Mouse (Mus musculus) small intestine, adult 2 months (tissue): ENCODE results near the gene Creb5. TPM values are rescaled to one million over a fixed set of nuclear protein-coding genes. Genes with fewer than 3 reads are reported as not detected.

Experiments
- H3K27ac ChIP-seq: fragments of 200-500 bp; 2 replicates; pipeline ENCODE4 v1.5.1; 2012; ENCODE audit warnings: low read depth, low read length, control low read depth, inconsistent platforms; ENCODE audit not compliant: insufficient read depth
- H3K27me3 ChIP-seq: fragments of 200-500 bp; 2 replicates; pipeline ENCODE4 v1.6.1; 2012; ENCODE audit warnings: mild to moderate bottlenecking, moderate library complexity, low read length, inconsistent platforms; ENCODE audit not compliant: control insufficient read depth, insufficient read depth
- H3K36me3 ChIP-seq: fragments of 200-500 bp; 2 replicates; pipeline ENCODE4 v1.6.1; 2012; ENCODE audit warnings: mild to moderate bottlenecking, low read length, control low read depth, inconsistent platforms; ENCODE audit not compliant: control insufficient read depth, insufficient read depth
- H3K4me1 ChIP-seq: fragments of 200-500 bp; 2 replicates; pipeline ENCODE4 v1.6.1; 2012; ENCODE audit warnings: low read length, inconsistent platforms, mixed read lengths; ENCODE audit not compliant: control insufficient read depth, insufficient read depth, insufficient read length
- H3K4me3 ChIP-seq: fragments of 200-500 bp; 2 replicates; pipeline ENCODE4 v1.5.1; 2012; ENCODE audit warnings: low read depth, mild to moderate bottlenecking, control low read depth, inconsistent platforms, low read length, moderate library complexity
- CTCF ChIP-seq: fragments of 200-500 bp; IDR thresholded peaks from 2 replicates; pipeline ENCODE4 v1.5.1; 2012; ENCODE audit warnings: low read depth, mild to moderate bottlenecking, control low read depth, inconsistent platforms, low read length, moderate library complexity, mixed read lengths; ENCODE audit not compliant: insufficient replicate concordance, insufficient read length; ENCODE audit errors: extremely low read depth
- POLR2A ChIP-seq: fragments of 200-500 bp; IDR thresholded peaks from 2 replicates; pipeline ENCODE4 v1.6.1; 2012; ENCODE audit warnings: low read depth, mild to moderate bottlenecking, control low read depth, inconsistent platforms, low read length, moderate library complexity
- WGBS: fragments of 180-500 bp; shearing (Covaris S2); methylation state at CpG from one replicate; pipeline ENCODE4 v1.1.7; 2018; 5-methylcytosine and 5-hydroxymethylcytosine counted together
- polyA plus RNA-seq: library from polyadenylated mRNA; depleted of rRNA; stranded (reverse); fragments of >200 nt; gene quantifications from 2 replicates; pipeline ENCODE4 v1.2.3, GENCODE M21; 2012

Gene Creb5
- polyA plus RNA-seq, 1 experiment = 1.1 TPM

- 75% methylated on average over 17 of the region's 17 CpGs for WGBS
- Histone ChIP-seq H3K4me3 (no peak overlapping the region), H3K36me3 (no peaks in the 10 kb centered on the region), H3K27me3 (no peaks in the 10 kb centered on the region), H3K27ac (no peak overlapping the region), H3K4me1 (no peaks in the 10 kb centered on the region)
- TF ChIP-seq POLR2A (no peak), CTCF (no peak)
Observed at GRCm38 (mm10) chr6:53319543-53320325, 32.7 kb downstream of the Creb5 start.

GRCm38 (mm10) chr6:53337398-53337797 is 50.3 kb downstream of the Creb5 start:
- Histone ChIP-seq H3K4me1 (no peaks in the 10 kb centered on the region), H3K4me3 (no peak overlapping the region), H3K27me3 (no peaks in the 10 kb centered on the region), H3K27ac (no peak overlapping the region), H3K36me3 (no peaks in the 10 kb centered on the region)
- WGBS = 44% methylated on average over 9 of the region's 9 CpGs
- no peak for TF ChIP-seq CTCF
- TF ChIP-seq POLR2A = no peak

GRCm38 (mm10) chr6:53352311-53352960 is 65.4 kb downstream of the Creb5 start:
- no peaks in the 10 kb centered on the region for H3K27me3 ChIP-seq
- H3K4me3 ChIP-seq = no peak overlapping the region
- H3K27ac ChIP-seq = no peak overlapping the region
- no peaks in the 10 kb centered on the region for H3K36me3 ChIP-seq
- no peaks in the 10 kb centered on the region for H3K4me1 ChIP-seq
- WGBS = 84% methylated on average over 9 of the region's 9 CpGs
- TF ChIP-seq POLR2A = no peak
- no peak for TF ChIP-seq CTCF

- Histone ChIP-seq H3K4me1 (no peaks in the 10 kb centered on the region), H3K27ac (no peak overlapping the region), H3K4me3 (no peak overlapping the region), H3K27me3 (no peaks in the 10 kb centered on the region), H3K36me3 (no peaks in the 10 kb centered on the region)
- 91% methylated on average over 1 of the region's 1 CpGs for WGBS
- TF ChIP-seq POLR2A (no peak), CTCF (no peak)
Observed at GRCm38 (mm10) chr6:53356328-53356727, 69.3 kb downstream of the Creb5 start.

GRCm38 (mm10) chr6:53363535-53363934 is 76.5 kb downstream of the Creb5 start:
- Histone ChIP-seq H3K27ac (no peak overlapping the region), H3K27me3 (no peaks in the 10 kb centered on the region), H3K36me3 (no peaks in the 10 kb centered on the region), H3K4me3 (no peak overlapping the region), H3K4me1 (no peaks in the 10 kb centered on the region)
- 76% methylated on average over 5 of the region's 5 CpGs for WGBS
- TF ChIP-seq POLR2A = no peak
- TF ChIP-seq CTCF = no peak

- Histone ChIP-seq H3K36me3 (no peaks in the 10 kb centered on the region), H3K27me3 (no peaks in the 10 kb centered on the region), H3K4me1 (no peaks in the 10 kb centered on the region), H3K4me3 (no peak overlapping the region), H3K27ac (no peak overlapping the region)
- TF ChIP-seq CTCF (no peak), POLR2A (no peak)
- 46% methylated on average over 4 of the region's 4 CpGs for WGBS
Observed at GRCm38 (mm10) chr6:53363981-53364391, 76.9 kb downstream of the Creb5 start.

- Histone ChIP-seq H3K27ac (no peak overlapping the region), H3K4me1 (no peaks in the 10 kb centered on the region), H3K36me3 (no peaks in the 10 kb centered on the region), H3K27me3 (no peaks in the 10 kb centered on the region), H3K4me3 (no peak overlapping the region)
- TF ChIP-seq CTCF (no peak), POLR2A (no peak)
- 73% methylated on average over 5 of the region's 5 CpGs for WGBS
Observed at GRCm38 (mm10) chr6:53369147-53369546, 82.1 kb downstream of the Creb5 start.

GRCm38 (mm10) chr6:53369928-53370327 is 82.9 kb downstream of the Creb5 start:
- no peaks in the 10 kb centered on the region for H3K36me3 ChIP-seq
- WGBS = 74% methylated on average over 5 of the region's 5 CpGs
- TF ChIP-seq POLR2A (no peak), CTCF (no peak)
- no peak overlapping the region for H3K27ac ChIP-seq
- H3K4me3 ChIP-seq = no peak overlapping the region
- H3K27me3 ChIP-seq = no peaks in the 10 kb centered on the region
- no peaks in the 10 kb centered on the region for H3K4me1 ChIP-seq
